Mouse (Mus musculus) mesoderm, embryonic 11.5 days (tissue): ENCODE data around the gene Dmxl2.
A peak's percentile ranks its signal among the peaks of the same experiment; 100 is the strongest.

Experiments
- DNase-seq: peaks from one replicate; pipeline ENCODE4 v3.0.0-alpha.2; 2012; ENCODE audit warnings: low read depth, low spot score

Gene Dmxl2

DNA sequence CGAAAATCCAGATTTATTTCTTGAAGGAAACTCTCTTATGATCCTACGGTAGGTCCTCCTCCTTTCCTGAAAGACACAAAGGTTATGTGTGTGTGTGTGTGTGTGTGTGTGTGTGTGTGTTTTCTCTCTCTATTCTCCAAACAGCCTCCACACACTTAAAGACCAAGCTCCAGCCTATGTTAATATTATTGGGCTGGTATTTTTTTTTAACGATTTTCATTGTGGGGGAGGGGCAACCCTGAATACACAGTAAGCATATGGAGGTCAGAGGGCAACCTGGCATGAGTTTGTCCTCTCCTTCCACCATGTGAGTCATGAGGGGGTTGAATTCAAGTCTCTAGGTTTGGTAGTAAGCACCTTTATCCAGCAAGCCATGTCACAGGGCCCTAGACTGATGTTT, 1.6 kb downstream of the Dmxl2 start:
- no peak for DNase-seq

DNA sequence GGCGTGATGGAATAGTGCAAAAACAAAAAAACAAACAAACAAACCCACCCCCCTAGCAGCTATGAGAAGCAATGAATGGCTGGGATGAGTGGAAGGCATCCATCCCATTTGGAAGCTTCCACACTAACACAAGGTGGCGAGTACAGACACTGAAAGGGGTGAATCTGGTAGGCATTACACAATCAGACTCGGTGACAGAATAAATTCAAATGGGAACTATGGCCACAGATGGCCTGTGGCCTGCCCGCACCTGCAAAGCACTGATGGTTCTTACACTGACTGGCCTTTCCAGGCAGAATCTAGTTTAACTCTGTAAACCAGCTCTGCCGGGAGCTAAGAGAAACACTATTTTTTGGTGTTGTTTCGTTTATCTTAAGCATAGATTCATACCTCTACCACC, 2.1 kb downstream of the Dmxl2 start:
- no peak for DNase-seq

DNA sequence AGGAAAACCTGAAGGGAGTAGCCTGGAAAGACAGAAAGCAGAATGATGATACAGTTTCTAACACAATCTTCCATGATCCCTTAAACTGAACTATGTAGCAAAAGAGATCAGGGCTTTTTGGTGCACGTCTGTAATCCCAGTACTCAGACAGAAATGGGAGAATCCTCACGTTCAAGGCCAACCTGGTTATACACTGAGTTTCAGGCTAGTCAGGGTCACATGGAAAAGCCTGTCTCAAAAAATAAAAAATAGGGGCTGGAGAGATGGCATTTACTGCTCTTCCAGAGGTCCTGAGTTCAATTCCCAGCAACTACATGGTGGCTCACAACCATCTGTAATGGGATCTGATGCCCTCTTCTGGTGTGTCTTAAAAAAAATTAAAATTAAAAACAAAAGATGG, 11.0 kb downstream of the Dmxl2 start:
- no peak for DNase-seq

DNA sequence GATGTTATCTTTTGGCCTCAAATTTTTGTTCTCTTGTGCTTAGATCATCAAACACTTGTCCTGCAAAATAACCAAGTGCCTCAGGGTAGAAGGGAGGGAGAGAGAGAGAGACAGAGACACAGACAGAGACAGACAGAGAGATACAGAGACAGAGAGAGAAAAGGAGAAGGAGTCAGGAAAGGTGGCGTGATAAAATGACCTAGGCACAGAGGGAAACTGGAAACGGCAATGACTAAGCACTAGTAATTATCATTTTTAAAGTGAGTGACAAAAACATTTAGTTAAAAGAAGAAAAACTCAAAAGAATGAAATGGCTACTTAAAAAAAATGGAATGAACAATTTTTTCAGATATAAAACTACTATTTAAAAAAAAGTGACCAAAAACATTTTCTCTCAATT, 11.8 kb downstream of the Dmxl2 start:
- no peak for DNase-seq

DNA sequence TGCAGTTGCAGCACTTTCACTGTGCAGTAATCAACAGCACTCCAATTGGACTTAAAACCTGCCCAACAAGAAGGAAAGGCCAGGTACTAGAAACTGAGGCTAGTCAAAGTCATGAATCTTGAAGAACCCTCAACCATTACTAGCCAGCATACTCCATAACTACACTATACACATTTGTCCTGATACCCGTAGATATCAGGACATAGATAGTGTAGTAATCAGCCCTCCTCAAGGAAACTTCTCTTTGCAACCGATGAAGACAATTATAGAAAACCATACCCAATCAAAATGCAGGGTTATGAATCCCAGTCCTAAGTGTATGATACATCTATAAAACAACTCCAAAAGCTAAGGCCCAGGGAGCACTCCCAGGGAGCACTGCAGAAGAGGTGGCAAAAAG, 16.5 kb downstream of the Dmxl2 start:
- no peak for DNase-seq

DNA sequence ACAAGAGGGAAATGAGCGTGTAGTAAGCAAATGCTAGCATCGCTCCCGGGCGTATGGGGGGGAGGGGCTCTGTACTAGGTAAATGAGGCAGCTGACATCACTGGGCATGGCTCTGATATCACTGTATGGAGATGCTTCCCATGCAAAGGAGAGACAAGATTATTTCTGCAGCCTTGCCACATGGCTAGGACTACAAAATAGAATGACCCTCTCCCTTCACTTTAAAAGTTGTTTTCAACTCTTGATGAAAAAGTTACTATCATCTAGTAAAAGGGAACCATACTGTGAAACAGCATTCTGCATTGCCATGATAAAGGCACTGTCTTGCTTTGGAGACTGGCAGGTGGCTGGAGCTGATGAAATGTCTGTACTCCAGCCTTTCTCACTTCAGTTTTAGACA, 18.2 kb downstream of the Dmxl2 start:
- DNase-seq: no peak

DNA sequence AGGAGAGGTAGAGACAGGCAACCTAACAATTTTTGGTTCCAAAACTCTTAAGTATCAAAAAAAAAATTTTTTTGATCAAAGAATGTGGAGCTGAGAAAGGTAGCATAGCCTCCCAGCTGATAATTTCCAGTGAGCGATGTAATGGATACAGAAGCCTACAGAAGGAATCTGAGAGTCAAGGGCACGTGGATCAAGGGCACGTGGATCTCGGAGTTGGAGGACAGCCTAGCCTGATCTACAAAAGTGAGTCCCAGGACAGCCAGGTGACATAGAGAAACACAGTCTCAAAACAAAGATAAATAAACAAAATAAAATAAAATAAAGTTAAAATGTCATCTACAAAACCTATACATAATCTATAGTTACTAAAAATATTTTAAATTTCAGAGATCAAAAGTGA, 18.7 kb downstream of the Dmxl2 start:
- no peak for DNase-seq

DNA sequence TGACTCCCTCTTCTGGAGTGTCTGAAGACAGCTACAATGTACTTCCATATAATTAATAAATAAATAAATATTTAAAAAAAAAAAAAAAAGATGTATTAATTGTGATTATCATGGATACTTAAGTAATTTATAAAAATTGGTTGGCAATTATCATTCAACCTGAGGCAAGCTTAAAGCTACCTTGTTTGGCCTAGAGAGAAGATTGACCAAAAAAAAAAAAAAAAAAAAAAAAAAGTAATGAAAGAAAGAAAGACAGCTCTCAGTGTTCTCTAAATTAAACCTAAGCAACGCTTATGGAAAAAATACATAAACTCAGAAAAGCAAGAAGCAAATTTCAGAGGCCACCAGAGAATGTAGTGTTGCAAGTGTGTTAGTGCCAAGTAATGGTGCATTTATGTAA, 22.4 kb downstream of the Dmxl2 start:
- no peak for DNase-seq

DNA sequence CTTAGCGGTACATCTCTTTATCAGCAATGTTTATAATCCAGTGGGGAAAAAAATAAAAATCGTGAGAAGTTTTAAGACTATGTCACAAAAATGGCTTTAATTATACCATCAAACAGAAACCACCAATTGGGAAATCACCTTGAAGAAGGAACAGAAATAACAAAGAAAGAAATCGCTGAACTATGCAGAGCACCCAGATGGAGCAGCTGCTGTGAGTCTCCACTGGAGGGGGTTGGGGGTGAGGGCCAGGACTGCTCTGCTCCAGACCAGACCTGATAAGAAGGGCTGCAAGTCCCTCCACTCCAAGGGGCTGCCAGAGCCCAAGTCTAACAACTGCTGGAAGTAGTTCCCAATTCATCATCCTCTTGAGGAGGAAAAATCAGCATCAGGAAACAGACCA, 23.3 kb downstream of the Dmxl2 start:
- DNase-seq: no peak

DNA sequence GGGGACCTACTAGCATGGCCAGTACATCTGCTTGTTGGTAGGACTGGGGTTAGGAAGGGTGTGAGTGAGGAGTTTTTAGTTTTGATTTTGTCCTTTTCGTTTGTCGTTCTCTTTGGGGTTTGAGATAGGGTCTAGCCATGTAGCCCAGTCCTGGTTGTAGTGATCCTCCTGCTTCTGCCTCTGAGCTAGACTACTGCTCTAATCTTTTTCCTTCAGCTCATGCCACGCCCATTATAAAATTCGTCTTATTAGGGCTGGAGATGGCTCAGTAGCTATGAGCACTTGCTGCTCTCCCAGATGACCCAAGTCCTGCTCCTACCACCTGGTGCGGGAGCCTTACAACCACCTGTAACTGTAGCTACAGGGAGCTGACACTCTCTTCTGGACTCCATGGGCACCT, 26.9 kb downstream of the Dmxl2 start:
- no peak for DNase-seq

DNA sequence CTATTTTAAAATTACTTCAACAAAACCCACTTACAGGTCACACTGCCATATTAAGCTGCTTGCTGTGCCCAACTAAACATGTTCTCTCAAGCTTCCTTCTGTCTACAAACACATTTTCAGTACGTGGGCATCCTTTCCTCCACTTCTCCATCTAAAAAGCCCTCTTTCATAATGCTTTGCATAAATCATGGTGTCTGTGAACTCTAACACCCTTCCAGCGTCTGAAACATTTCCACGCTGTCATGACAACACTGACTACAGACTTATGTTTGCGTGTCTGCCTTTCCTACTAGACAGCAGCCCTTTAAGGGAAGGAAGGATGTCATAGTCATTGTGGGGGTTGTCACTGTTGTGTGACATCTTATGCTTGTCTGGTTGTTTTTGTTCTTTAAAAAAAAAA, 27.4 kb downstream of the Dmxl2 start:
- DNase-seq: peak; percentile 13

DNA sequence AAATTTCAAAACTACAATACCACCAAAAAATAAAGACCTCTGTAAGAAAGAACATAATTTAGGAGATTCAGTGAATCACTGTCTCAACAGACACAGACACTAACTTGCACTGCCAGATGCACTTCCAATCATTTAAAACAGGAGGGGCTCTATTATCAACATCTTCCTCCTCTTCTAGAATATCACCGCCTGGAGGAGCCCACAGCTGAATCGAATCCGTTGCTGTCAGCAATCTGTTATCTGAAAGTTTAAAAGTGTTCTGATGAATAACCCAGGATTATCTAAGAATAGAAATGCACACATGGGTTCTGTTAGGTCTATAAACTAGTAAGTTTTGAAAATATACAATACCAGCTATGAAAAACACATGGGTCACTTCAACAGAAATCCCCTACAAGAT, 28.6 kb downstream of the Dmxl2 start:
- DNase-seq: no peak

DNA sequence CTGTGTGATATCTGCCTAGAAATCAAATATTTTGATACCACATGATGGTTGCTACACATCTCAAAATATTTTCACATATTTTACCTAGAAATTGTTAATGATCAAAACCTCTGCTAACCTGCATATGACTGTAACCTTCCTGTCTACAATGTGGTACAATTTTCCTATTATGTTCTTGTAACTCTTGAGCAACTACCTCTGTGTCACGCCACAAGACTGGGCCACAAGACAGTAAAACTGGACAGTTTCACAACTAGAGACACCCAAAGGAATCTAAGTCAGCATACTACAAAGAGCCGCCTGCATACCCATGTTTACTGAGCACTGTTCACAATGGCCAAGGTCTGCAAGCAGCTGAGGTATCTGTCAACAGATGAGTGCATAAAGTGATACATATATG, 32.1 kb downstream of the Dmxl2 start:
- DNase-seq: no peak

DNA sequence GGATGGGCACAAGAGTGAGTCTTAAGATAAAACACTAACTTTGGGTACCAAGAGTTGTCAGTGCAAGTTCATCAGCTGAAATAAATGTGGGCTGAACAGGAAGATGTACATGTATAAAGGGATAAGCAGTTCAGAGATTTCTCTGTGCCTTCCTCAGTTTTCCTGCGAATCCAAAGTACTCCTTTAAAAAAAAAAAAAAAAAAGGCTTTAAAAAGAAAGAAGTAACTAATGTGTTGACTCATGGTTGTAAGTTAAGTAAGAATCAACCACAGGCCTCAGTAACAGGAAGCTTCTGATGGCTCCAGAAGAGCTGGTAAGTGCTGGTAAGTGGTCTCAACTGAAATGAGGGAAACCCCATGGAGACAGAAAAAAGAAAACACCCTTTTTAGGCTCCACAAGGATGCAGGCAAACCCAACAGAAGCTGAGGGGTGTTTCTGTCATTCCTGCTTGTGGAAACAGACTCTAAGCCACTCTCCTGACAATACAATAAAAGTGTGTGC, 33.9 kb downstream of the Dmxl2 start:
- no peak for DNase-seq

DNA sequence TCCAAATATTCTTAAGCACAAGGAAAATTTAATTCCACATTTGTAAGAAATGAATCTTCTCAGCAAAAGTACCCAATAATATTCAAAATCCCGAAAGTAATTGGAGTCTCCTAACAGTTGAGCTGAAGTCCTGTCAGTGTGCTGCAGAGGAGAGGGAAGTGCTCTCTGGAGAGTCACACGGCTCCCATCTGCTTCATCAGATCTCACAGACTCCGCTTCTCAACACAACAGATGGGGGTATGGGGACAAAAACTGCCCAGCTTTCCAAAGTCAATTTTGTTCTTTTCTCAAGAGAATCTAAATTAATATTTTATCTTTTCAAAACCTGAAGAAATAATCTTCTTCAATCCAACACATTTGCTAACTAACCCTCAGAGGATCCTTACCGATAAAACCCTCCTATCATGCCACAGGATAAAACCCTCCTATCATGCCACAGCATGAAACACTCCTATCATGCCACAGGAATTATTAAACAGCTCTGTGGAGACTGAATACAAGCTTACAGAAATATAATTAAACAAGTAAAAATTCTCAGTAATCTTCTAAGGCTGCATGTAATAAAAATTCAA, 37.9 kb downstream of the Dmxl2 start:
- no peak for DNase-seq

DNA sequence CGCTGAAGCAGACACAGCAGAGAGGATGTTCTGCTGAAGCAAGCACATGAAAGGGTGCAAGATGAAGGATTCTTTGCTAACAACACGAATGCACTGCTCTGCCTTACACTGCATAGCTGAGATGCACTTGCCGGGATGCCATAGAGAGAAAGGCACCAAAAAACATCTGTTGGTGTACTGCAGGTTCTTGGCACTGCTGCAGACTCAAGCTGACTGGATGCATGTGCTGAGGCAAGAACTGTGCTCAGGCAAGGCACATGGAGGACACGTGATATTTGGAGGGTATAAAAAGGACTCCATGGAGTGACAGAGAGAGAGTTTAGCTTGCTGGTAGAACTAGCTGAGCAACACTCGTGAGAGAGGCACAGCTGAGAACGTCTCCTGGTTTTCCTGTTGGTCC, 62.4 kb downstream of the Dmxl2 start:
- DNase-seq: no peak

DNA sequence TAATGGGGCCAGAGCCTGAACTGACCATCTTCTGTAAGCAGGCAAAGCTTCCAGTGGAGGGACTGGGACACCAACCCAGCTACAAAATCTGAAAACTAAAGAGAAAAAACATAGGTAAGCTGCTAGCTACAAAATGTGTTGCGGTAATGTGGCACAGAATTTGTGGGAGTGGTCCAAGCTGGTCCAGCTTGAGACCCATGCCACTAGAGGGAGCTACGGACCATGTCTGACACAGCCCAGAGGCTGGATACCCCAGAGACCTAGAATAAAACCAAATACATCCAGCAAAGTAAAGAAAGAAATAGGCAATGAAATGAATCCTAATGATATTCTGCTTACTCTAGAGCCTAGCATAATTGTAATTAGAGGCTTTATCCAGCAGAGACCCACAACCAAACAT, 63.2 kb downstream of the Dmxl2 start:
- peak; percentile 72 for DNase-seq

DNA sequence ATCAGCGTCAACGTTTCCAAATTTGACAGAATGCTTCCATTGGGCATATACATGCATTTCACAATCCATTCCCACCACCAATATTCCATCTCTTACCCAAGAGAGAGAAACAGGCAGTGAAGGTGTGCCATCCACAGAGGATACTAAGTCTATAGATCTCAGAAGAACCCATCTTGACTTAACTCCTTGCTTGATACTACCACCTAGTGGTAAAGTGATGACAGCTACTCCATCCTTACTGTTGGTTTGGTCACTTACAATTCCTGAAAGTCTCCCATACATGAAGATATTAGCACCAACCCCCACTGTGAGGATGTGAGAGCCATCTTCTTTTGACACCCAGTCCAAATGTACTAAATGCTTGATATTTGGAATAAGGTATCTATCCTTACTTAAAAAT, 85.2 kb downstream of the Dmxl2 start:
- DNase-seq: no peak

DNA sequence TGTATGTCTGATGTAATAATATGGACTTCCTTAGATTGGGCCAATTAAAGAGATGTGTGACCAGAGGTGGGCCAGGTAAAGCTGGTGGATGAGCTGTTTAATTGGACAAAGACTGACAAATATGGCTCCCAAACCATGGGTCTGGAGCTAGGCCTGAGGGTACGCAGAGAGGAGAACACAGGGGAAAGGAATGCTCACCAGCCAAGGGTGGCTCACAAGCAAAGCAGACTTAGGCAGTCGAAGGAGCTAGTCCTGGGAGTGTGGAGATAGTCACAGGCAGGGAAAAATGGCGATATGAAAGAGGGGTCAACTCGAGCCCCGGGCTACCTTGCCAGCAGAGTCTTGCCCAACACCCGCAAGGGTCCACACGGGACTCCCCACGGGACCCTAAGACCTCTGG, 144.7 kb downstream of the Dmxl2 start:
- no peak for DNase-seq

DNA sequence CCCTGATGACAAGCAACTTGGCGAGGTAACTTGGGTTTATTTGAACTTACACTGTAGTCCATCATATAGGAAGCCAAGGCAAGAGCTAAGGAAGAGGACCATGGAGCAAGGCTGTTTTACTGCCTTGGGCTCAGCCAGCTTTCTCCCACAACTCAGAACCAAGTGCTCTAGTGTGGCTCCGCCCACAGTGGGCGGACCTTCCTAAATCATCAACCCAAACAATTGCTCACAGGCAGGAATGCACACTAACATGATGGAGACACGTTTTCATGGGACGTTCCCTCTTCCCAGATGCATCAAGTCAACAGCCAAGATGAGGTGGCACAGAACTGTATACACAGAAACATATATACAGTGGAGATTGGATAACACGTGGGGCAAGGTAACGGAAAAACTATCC, 159.4 kb downstream of the Dmxl2 start:
- no peak for DNase-seq

DNA sequence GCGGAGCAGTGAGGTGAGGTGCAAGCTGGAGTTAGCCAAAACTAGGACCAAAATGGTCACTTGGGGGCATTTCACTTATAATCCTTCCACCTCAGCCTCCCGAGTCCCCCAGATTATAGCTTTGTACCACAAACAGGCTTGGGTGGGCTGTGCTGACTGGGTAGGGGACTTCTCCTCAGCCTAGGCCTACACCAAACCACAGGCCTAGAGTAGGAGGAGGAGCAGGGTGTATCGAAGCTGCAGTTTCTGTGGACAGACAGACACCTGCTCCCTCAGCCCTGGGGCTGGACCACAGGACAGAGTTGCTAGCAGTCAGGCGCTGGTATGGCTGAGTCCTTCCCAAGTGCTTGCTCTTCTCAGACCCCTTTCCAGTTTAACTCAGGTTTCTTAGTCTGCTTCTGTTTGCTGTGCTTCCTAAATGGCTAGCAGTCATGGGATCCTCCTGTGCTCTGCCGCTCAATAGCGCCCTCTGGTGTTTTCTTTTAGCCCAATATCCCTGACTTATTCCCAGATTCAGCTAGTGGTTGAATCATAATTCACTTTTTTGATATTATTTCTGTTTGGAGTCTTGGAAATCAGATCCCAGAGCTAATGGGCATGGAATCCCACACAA, 164.8 kb downstream of the Dmxl2 start:
- DNase-seq: peak; percentile 82

DNA sequence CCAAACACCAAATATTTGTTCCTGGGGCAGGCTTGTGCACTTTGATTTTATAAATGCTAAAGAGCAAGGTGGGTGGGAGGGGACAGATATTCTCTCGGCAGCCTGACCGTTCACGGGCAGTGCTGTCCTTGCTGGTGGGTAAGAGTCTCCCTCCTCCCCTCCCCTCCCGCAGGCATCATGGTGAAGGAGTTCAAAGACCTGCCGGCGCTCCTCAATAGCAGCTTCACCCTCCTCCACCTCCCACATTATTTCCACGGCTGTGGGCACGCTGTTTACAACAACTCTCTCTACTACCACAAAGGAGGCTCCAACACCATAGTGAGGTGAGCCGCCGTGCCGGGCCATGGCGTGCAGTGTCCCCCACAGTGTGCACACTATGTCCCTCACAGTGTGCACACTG, 165.8 kb downstream of the Dmxl2 start:
- no peak for DNase-seq

DNA sequence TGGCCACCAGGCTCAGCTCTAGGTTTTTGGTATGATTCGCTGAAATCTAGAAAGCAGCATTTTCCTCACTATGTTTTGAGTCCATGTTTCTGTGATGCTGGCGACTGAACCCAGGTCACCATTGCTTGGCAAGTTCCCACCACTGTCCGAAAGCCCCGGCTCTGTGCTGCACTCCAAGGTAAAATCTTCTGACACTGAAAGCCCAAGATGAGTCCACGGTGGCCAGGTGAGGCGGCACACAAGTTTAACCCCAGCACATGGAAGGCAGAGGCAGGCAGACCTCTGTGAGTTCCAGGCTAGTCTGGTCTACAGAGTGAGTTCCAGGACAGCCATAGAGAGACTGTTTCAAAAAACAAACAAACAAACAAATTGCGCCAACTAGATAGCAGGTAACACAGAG, 172.2 kb downstream of the Dmxl2 start:
- DNase-seq: no peak

DNA sequence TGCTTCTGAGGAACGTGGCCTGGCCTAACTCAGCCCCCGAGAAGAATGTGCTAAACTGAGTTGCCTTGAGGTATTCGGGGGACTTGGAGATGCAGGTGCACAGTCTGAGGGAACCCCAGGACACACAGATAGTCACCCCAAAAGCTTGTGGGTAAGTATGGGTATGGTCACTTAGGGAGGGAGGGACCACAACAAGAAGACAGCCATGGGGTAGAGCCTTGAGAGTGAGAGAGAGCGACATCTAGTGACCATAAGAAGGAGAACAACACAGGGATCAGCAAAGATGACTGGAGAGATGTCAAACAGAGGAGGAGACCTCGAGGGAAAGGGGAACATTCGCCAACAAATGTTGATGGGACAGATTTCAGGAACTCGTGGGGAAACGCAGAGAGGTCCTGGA, 178.0 kb downstream of the Dmxl2 start:
- peak; percentile 47 for DNase-seq
